Mouse (Mus musculus): ENCODE measurements at regions not wholly inside any gene's neighbourhood (a gene's known extent, or its start where the extent isn't known, plus 50 kb on each side); places are given as distances from the start of the nearest gene placed in this dataset.

DNA sequence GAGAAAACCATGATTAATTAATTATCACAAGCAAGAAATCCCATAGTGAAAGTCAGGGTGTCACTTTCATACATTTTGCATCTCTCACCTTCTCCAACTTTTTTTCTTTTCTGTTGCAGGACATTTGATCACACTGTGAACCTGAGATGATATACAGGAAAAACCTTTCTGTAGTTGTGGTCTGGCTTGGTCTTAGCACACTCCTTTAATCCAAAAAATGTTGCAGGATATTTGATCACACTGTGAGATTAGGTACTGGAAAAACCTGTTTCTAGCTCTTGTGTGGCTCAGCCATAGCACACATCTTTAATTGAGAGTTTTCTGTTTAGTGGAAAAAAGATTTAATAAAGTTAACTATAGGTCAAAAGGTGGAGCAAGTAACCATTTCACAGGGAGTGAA lies 645.6 kb upstream of the Zfp804a start:
- H3K27me3 ChIP-seq, result no peaks in the 10 kb centered on the region
- in situ Hi-C loops (cut with MboI; ENCODE audit: low pct_unique_long_range_greater_than_20kb), result no loop called here
- TF ChIP-seq CTCF (IDR thresholded peaks at IDR 0.05), result no peak
- ChIA-PET CTCF (interaction anchor here (0.8 kb wide), 1 partner anchor 23 kb away, joined by 3 read pairs; no protein-coding TSS in a partner anchor), POLR2A (no interaction called here)
- no peak for DNase-seq (ENCODE audit: low read depth, low spot score)
- no peak for ATAC-seq

DNA sequence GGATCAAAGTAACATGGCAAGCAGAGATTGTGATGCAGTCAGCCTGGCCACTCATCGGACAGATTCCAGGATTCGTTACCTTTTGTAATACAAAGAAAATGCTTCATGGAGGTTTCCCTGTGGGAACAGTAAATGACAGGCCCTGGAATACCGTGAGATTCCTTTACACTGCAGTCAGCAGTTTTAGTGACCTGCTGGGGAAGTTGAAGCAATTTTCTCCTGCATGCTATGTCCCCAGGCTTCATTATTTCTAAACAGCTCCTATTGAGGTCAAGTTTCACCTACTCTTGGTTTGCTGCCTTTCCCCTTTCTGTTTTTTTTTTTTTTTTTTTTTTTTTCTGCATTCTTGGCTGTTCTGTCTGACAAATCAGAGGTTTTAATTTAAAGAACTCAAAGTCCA lies 641.3 kb upstream of the Zfp804a start:
- ATAC-seq, result no peak
- no peak for DNase-seq (ENCODE audit: low read depth, low spot score)
- CTCF ChIA-PET, result no interaction called here
- TF ChIP-seq CTCF (IDR thresholded peaks at IDR 0.05), result no peak
- POLR2A ChIA-PET, result no interaction called here
- no peaks in the 10 kb centered on the region for H3K27me3 ChIP-seq
- in situ Hi-C loops (cut with MboI; ENCODE audit: low pct_unique_long_range_greater_than_20kb), result no loop called here

DNA sequence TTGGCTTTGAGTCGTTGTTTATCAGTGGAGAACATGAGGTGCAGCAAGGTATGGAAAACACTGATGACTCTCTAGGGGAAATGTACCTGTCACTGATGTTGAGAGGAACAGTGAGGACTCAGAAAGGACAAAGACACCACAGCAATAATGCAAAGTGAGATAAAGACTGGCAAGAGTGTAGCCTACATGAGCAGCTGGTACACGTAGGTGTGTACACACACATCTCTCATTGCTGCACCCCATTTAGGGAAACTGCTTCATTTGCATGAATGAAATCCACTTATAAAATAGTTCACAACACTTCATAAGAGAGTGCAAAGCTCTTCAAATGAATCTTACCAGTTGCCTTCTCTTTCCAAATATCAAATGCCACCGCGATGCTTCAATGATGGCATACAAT lies 621.6 kb upstream of the Zfp804a start:
- in situ Hi-C loops (cut with MboI; ENCODE audit: low pct_unique_long_range_greater_than_20kb), result no loop called here
- ChIA-PET POLR2A (no interaction called here), CTCF (interaction anchor here (1.8 kb wide), 1 partner anchor 24 kb away, joined by 3 read pairs; no protein-coding TSS in a partner anchor)

DNA sequence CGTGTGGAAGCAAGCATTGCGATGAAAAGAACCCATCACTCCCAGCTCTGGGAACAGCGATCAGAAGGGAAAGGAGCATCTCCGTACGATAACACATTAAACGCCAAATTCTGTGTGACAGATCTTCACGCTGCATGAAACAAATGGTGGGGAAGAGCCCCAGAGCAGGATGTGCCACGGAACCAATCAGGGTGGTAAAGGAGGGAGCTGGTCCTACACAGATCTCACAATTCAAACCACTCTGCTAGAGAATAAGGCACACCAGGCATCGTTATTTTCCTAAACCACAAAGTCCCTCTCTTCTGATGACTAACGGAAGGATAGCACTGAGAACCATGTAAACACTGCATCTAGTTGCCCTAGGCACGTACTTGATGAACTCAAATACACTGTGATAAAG lies 613.9 kb upstream of the Zfp804a start:
- POLR2A ChIA-PET, result no interaction called here
- no peaks in the 10 kb centered on the region for H3K27me3 ChIP-seq
- no peak for ATAC-seq
- in situ Hi-C loops (cut with MboI; ENCODE audit: low pct_unique_long_range_greater_than_20kb), result no loop called here
- no peak for TF ChIP-seq CTCF (IDR thresholded peaks at IDR 0.05)
- CTCF ChIA-PET, result no interaction called here
- DNase-seq (ENCODE audit: low read depth, low spot score), result no peak

More for the DNA sequence above, 621.6 kb upstream of the Zfp804a start:
- ATAC-seq (no peak), DNase-seq (ENCODE audit: low read depth, low spot score) (no peak)
- H3K27me3 ChIP-seq, result no peaks in the 10 kb centered on the region
- no peak for TF ChIP-seq CTCF (IDR thresholded peaks at IDR 0.05)

DNA sequence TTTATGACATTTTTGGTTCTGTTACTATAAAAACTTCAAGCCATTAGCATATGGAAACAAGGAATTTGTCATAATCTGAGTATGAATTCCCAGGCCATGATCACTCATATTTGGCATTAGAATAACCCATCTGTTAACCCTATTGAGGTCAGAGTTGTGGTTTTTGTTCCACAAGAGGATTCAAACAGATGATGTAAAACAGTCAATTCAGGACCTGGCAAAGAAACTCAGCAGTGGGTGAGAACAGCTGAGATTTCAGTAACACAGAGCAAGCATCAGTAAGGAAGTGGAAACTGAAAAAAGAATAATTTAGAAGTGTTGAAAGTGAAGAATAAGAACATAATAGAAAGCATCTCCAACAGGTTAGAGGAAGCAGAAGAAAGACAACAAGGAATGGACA lies 612.1 kb upstream of the Zfp804a start:
- in situ Hi-C loops (cut with MboI; ENCODE audit: low pct_unique_long_range_greater_than_20kb), result no loop called here
- POLR2A ChIA-PET, result no interaction called here
- ATAC-seq (no peak), DNase-seq (ENCODE audit: low read depth, low spot score) (no peak)
- H3K27me3 ChIP-seq, result no peaks in the 10 kb centered on the region
- TF ChIP-seq CTCF (IDR thresholded peaks at IDR 0.05), result no peak
- CTCF ChIA-PET, result no interaction called here

DNA sequence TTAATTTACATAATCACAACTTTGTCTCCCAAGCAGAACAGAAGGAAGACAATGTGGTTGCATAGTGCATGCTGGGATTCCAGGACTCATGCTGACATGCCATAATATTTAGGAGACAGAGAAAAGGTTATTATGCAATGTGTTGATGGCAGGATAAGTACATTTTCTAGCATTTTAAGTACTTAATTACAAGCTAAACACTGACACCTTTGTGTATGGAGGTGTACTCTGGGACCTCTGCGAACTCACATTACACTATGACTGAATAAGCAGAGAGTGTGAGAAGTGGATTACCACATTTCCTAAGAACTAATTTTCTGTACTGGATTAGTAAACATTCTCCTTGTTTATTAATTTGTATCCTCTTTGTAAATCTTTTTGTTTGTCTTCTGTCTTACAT lies 602.5 kb upstream of the Zfp804a start:
- CTCF ChIA-PET, result no interaction called here
- ATAC-seq (no peak), DNase-seq (ENCODE audit: low read depth, low spot score) (no peak)
- no peak for TF ChIP-seq CTCF (IDR thresholded peaks at IDR 0.05)
- POLR2A ChIA-PET, result no interaction called here
- in situ Hi-C loops (cut with MboI; ENCODE audit: low pct_unique_long_range_greater_than_20kb), result no loop called here
- H3K27me3 ChIP-seq, result no peaks in the 10 kb centered on the region

DNA sequence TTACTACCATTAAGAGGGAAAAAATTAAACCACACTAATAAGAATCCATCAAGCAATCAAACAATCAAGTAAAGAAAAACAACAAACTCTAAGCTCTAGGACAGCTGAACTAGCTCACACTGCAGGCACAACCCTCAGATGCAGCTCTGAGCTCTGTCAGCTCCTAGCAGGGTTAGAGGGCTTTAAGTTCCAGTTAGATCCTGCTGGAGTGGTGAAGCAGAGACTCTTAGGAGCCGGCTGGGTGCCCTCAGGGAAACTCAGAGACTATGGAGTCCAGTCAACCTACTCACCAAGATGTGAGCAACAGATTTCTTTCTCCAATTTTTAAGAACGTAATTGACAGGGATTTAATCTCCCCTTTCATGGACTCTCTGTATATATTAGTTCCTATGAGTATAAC lies 564.2 kb upstream of the Zfp804a start:
- no peak for TF ChIP-seq CTCF (IDR thresholded peaks at IDR 0.05)
- POLR2A ChIA-PET, result no interaction called here

DNA sequence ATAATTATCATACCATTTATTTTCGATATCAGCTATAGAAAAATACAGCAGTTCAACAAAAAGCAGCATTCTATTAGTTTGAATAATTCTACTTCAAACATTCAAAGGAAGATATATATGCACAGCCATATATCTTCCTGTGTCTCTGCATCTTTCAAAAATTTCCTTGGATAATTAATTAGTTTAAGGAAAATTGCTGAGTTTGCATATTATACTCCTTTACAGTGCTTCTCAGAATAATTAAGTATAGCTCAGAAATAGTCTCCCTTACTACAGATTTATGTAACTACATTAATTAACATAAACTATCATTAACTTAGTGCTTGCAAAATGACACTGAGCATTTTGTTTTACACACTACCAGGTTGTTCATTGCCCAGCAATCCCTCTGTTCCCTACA lies 546.0 kb upstream of the Zfp804a start:
- DNase-seq (ENCODE audit: low read depth, low spot score), result no peak
- no peak for ATAC-seq
- POLR2A ChIA-PET, result no interaction called here
- CTCF ChIA-PET, result no interaction called here
- in situ Hi-C loops (cut with MboI; ENCODE audit: low pct_unique_long_range_greater_than_20kb), result no loop called here
- no peaks in the 10 kb centered on the region for H3K27me3 ChIP-seq
- no peak for TF ChIP-seq CTCF (IDR thresholded peaks at IDR 0.05)

More for the DNA sequence above, 564.2 kb upstream of the Zfp804a start:
- H3K27me3 ChIP-seq, result no peaks in the 10 kb centered on the region
- CTCF ChIA-PET, result no interaction called here
- no peak for ATAC-seq
- in situ Hi-C loops (cut with MboI; ENCODE audit: low pct_unique_long_range_greater_than_20kb), result no loop called here
- no peak for DNase-seq (ENCODE audit: low read depth, low spot score)

DNA sequence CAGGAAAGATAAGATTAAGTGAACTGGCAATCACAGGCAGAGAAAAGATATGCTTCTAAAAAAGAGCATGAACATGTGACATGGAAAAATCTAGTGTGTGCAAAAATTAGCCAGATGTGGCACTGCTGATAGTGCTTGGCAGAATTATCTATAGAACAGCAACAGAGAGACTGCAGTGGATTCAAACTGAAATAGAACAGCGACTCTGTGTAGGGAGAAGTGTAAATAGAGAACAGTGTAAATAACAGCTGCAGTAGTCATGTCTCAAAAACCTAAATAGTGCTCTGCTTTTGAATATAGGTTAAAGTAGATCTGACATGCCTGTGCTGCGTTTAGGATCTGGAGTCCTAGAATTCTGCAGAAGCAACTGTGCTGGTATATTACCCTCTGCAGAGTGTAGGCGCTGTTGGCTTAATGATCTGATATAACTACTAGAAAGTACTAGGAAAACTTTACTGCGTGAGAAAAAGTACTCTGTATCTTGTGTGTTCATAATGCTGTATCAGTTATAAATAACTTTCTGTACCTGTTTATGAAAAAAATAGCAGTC lies 539.9 kb upstream of the Zfp804a start:
- ATAC-seq (no peak), DNase-seq (ENCODE audit: low read depth, low spot score) (no peak)
- ChIA-PET CTCF (no interaction called here), POLR2A (no interaction called here)
- no peaks in the 10 kb centered on the region for H3K27me3 ChIP-seq
- in situ Hi-C loops (cut with MboI; ENCODE audit: low pct_unique_long_range_greater_than_20kb), result no loop called here
- no peak for TF ChIP-seq CTCF (IDR thresholded peaks at IDR 0.05)

DNA sequence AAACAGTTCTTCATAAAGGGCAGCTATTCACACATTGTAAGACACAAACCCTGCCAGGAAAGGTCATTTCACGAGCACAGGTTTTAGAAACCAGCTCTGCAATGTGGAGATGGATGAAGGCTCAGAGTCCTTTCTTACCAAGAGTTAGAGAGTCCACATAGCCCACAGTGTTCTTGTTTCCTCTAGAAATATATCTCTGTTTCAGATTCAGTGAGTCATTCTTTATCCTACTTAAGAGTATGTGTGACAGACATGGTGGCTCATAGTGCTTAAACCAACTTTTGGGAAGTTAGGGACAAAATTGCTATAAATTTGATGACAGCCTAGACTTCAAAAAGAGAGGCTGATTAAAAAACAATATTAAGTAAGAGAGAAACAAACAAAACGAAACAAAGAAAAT lies 514.9 kb upstream of the Zfp804a start:
- ChIA-PET POLR2A (no interaction called here), CTCF (interaction anchor here (0.8 kb wide), 1 partner anchor 53 kb away, joined by 3 read pairs; no protein-coding TSS in a partner anchor)
- DNase-seq (ENCODE audit: low read depth, low spot score), result no peak
- no peaks in the 10 kb centered on the region for H3K27me3 ChIP-seq
- ATAC-seq, result no peak
- in situ Hi-C loops (cut with MboI; ENCODE audit: low pct_unique_long_range_greater_than_20kb), result no loop called here
- TF ChIP-seq CTCF (IDR thresholded peaks at IDR 0.05), result no peak

DNA sequence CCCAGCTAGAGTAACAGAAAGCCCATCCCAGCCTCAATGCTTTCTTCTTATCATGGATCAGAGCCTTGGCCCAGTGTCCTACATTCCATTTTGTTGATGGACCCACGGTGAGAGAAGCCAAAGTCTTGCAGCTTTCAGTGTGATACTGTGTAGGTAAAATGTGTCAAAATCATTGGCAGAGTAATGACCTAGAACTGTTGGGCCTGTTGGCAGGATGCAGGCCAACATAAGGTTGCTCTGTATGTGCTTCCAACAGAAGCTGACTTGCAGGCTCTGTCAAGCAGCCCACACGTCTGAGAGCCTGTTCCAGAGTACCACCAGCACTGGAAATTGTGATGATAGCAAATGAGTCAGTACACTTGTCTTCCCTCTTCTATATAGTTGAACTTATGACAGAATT lies 503.9 kb upstream of the Zfp804a start:
- H3K27me3 ChIP-seq, result no peaks in the 10 kb centered on the region
- ATAC-seq (peak; percentile 71), DNase-seq (ENCODE audit: low read depth, low spot score) (no peak)
- in situ Hi-C loops (cut with MboI; ENCODE audit: low pct_unique_long_range_greater_than_20kb), result no loop called here
- TF ChIP-seq CTCF (IDR thresholded peaks at IDR 0.05), result no peak
- CTCF ChIA-PET, result no interaction called here
- POLR2A ChIA-PET, result no interaction called here

DNA sequence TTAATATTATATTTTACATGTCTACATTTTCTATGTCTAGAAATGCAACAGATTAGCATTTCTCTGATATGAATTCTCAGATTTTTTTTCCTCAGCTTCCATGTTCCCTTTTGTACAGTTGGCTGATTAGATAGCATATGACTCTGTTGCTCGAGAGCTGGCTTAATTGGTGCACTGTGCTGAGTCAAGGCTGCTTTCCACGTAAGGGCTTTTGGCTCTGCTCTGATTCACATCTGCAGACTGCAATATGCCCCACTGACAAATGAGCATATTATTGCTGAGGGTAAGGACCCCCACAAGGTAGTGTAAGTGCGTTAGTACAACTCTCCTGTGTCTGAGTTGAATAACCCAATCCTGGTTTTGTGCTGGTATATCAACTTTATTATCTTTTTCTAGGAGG lies 470.9 kb upstream of the Zfp804a start:
- no peaks in the 10 kb centered on the region for H3K27me3 ChIP-seq
- ChIA-PET CTCF (no interaction called here), POLR2A (no interaction called here)
- ATAC-seq (no peak), DNase-seq (ENCODE audit: low read depth, low spot score) (no peak)
- in situ Hi-C loops (cut with MboI; ENCODE audit: low pct_unique_long_range_greater_than_20kb), result no loop called here
- TF ChIP-seq CTCF (IDR thresholded peaks at IDR 0.05), result no peak

All from Patski (cell line).